Mouse (Mus musculus): Measurements from ENCODE around the gene H2-Q1. TPM values are rescaled to one million over a fixed set of nuclear protein-coding genes. Genes with fewer than 3 reads are reported as not detected.

H2-Q1 gene
- polyA plus RNA-seq, 2 experiments, result 0.01 TPM; not detected in 1

- ATAC-seq (ENCODE audit: low FRiP score, low read depth) (no peak), DNase-seq (ENCODE audit: low spot score) (no peak)
- H3K36me3 ChIP-seq (ENCODE audit: control insufficient read depth, insufficient read depth, low read length), result no peaks in the 10 kb centered on the region
- H3K9ac ChIP-seq (ENCODE audit: low read depth, low read length, severe bottlenecking), result peak overlapping the region; percentile 31; the same call in 1 of the 2 replicates
- 13% methylated on average over 32 of the region's 38 CpGs for WGBS
- H3K9me3 ChIP-seq (ENCODE audit: control insufficient read depth, low read length), result no peaks in the 10 kb centered on the region; the same call in 1 of the 2 replicates
- H3K27me3 ChIP-seq (ENCODE audit: control insufficient read depth, insufficient read depth, low read length), result peaks cover 6% of the 10 kb centered on the region; the same call in 1 of the 2 replicates
- H3K27ac ChIP-seq (replicated peaks; ENCODE audit: low read depth, low read length), result no peak overlapping the region
- no peaks in the 10 kb centered on the region for H3K4me1 ChIP-seq (ENCODE audit: control insufficient read depth, insufficient read depth, low read length)
- no peak for TF ChIP-seq POLR2A (IDR thresholded peaks at IDR 0.05; ENCODE audit: borderline replicate concordance, extremely low read depth, insufficient read depth, insufficient read length)
- peak overlapping the region; percentile 58 for H3K4me2 ChIP-seq (replicated peaks; ENCODE audit: low read depth, low read length, severe bottlenecking)
- peak overlapping the region; percentile 28 for H3K4me3 ChIP-seq (replicated peaks; ENCODE audit: low read length)
Measured at GRCm38 (mm10) chr17:35358763-35359469, 38.7 kb downstream of the H2-Q1 start.

- peak overlapping the region; percentile 31; the same call in 1 of the 2 replicates for H3K9ac ChIP-seq (ENCODE audit: low read depth, low read length, severe bottlenecking)
- DNase-seq (ENCODE audit: low spot score) (no peak), ATAC-seq (ENCODE audit: low FRiP score, low read depth) (no peak)
- H3K27me3 ChIP-seq (ENCODE audit: control insufficient read depth, insufficient read depth, low read length), result peaks cover 6% of the 10 kb centered on the region; the same call in 1 of the 2 replicates
- TF ChIP-seq POLR2A (IDR thresholded peaks at IDR 0.05; ENCODE audit: borderline replicate concordance, extremely low read depth, insufficient read depth, insufficient read length), result no peak
- no peaks in the 10 kb centered on the region for H3K4me1 ChIP-seq (ENCODE audit: control insufficient read depth, insufficient read depth, low read length)
- H3K4me3 ChIP-seq (replicated peaks; ENCODE audit: low read length), result peak overlapping the region; percentile 28
- peak overlapping the region; percentile 58 for H3K4me2 ChIP-seq (replicated peaks; ENCODE audit: low read depth, low read length, severe bottlenecking)
- 16% methylated on average over 21 of the region's 21 CpGs for WGBS
- no peaks in the 10 kb centered on the region; the same call in 1 of the 2 replicates for H3K9me3 ChIP-seq (ENCODE audit: control insufficient read depth, low read length)
- H3K36me3 ChIP-seq (ENCODE audit: control insufficient read depth, insufficient read depth, low read length), result no peaks in the 10 kb centered on the region
- no peak overlapping the region for H3K27ac ChIP-seq (replicated peaks; ENCODE audit: low read depth, low read length)
Measured at GRCm38 (mm10) chr17:35359470-35359862, 39.3 kb downstream of the H2-Q1 start.

Other genes with a start within 250 kb of the H2-Q1 start
Only the 30 nearest of the 33 such genes appear.
- gene Ly6g6f, start 234.8 kb upstream of the H2-Q1 start, polyA plus RNA-seq (2012; rRNA removed), result 0.14 and 0.73 TPM in 2 replicates
- gene Ly6g6f, start 234.8 kb upstream of the H2-Q1 start, polyA plus RNA-seq (2014; fragmentation: Nextera tagmentation; extraction: Ambion mirVana), result 0.28 TPM in 1 of 2 replicates, not detected in the other
- gene Abhd16a, start 231.1 kb upstream of the H2-Q1 start, polyA plus RNA-seq (2012; rRNA removed), result 98.6 and 157 TPM in 2 replicates
- gene Abhd16a, start 231.1 kb upstream of the H2-Q1 start, polyA plus RNA-seq (2014; fragmentation: Nextera tagmentation; extraction: Ambion mirVana), result 78.0 and 88.3 TPM in 2 replicates
- gene Ly6g5c, start 212.1 kb upstream of the H2-Q1 start, polyA plus RNA-seq (2012; rRNA removed), result not detected in 2 replicates
- gene Ly6g5c, start 212.1 kb upstream of the H2-Q1 start, polyA plus RNA-seq (2014; fragmentation: Nextera tagmentation; extraction: Ambion mirVana), result not detected in 2 replicates
- 2.1 and 3.5 TPM in 2 replicates for gene Ly6g5b, start 205.0 kb upstream of the H2-Q1 start, polyA plus RNA-seq (2012; rRNA removed)
- gene Ly6g5b, start 205.0 kb upstream of the H2-Q1 start, polyA plus RNA-seq (2014; fragmentation: Nextera tagmentation; extraction: Ambion mirVana), result 0.59 and 0.68 TPM in 2 replicates
- 13.6 and 15.1 TPM in 2 replicates for gene Gpank1, start 198.9 kb upstream of the H2-Q1 start, polyA plus RNA-seq (2012; rRNA removed)
- 17.5 and 20.0 TPM in 2 replicates for gene Gpank1, start 198.9 kb upstream of the H2-Q1 start, polyA plus RNA-seq (2014; fragmentation: Nextera tagmentation; extraction: Ambion mirVana)
- 181 and 250 TPM in 2 replicates for gene Csnk2b, start 198.4 kb upstream of the H2-Q1 start, polyA plus RNA-seq (2012; rRNA removed)
- gene Csnk2b, start 198.4 kb upstream of the H2-Q1 start, polyA plus RNA-seq (2014; fragmentation: Nextera tagmentation; extraction: Ambion mirVana), result 275 and 308 TPM in 2 replicates
- gene D17H6S53E, start 194.0 kb upstream of the H2-Q1 start, polyA plus RNA-seq (2012; rRNA removed), result 5.7 and 6.6 TPM in 2 replicates
- 6.4 and 8.2 TPM in 2 replicates for gene D17H6S53E, start 194.0 kb upstream of the H2-Q1 start, polyA plus RNA-seq (2014; fragmentation: Nextera tagmentation; extraction: Ambion mirVana)
- gene Apom, start 188.4 kb upstream of the H2-Q1 start, polyA plus RNA-seq (2012; rRNA removed), result 1.1 and 1.7 TPM in 2 replicates
- gene Apom, start 188.4 kb upstream of the H2-Q1 start, polyA plus RNA-seq (2014; fragmentation: Nextera tagmentation; extraction: Ambion mirVana), result 0.26 TPM in 1 of 2 replicates, not detected in the other
- gene Bag6, start 185.2 kb upstream of the H2-Q1 start, polyA plus RNA-seq (2012; rRNA removed), result 265 and 361 TPM in 2 replicates
- 76.2 and 82.8 TPM in 2 replicates for gene Bag6, start 185.2 kb upstream of the H2-Q1 start, polyA plus RNA-seq (2014; fragmentation: Nextera tagmentation; extraction: Ambion mirVana)
- 404 and 512 TPM in 2 replicates for gene Prrc2a, start 155.5 kb upstream of the H2-Q1 start, polyA plus RNA-seq (2012; rRNA removed)
- 192 and 196 TPM in 2 replicates for gene Prrc2a, start 155.5 kb upstream of the H2-Q1 start, polyA plus RNA-seq (2014; fragmentation: Nextera tagmentation; extraction: Ambion mirVana)
- 4.0 and 4.8 TPM in 2 replicates for gene Aif1, start 144.3 kb upstream of the H2-Q1 start, polyA plus RNA-seq (2012; rRNA removed)
- 13.1 and 15.7 TPM in 2 replicates for gene Aif1, start 144.3 kb upstream of the H2-Q1 start, polyA plus RNA-seq (2014; fragmentation: Nextera tagmentation; extraction: Ambion mirVana)
- gene Lst1, start 132.0 kb upstream of the H2-Q1 start, polyA plus RNA-seq (2012; rRNA removed), result 21.8 and 24.4 TPM in 2 replicates
- gene Lst1, start 132.0 kb upstream of the H2-Q1 start, polyA plus RNA-seq (2014; fragmentation: Nextera tagmentation; extraction: Ambion mirVana), result 23.2 and 29.2 TPM in 2 replicates
- 1.7 and 3.0 TPM in 2 replicates for gene Ltb, start 126.0 kb upstream of the H2-Q1 start, polyA plus RNA-seq (2012; rRNA removed)
- gene Ltb, start 126.0 kb upstream of the H2-Q1 start, polyA plus RNA-seq (2014; fragmentation: Nextera tagmentation; extraction: Ambion mirVana), result 1.1 and 1.4 TPM in 2 replicates
- 1.1 and 1.3 TPM in 2 replicates for gene Tnf, start 118.4 kb upstream of the H2-Q1 start, polyA plus RNA-seq (2012; rRNA removed)
- gene Tnf, start 118.4 kb upstream of the H2-Q1 start, polyA plus RNA-seq (2014; fragmentation: Nextera tagmentation; extraction: Ambion mirVana), result 0.28 and 0.73 TPM in 2 replicates
- 0.36 and 0.39 TPM in 2 replicates for gene Lta, start 115.1 kb upstream of the H2-Q1 start, polyA plus RNA-seq (2012; rRNA removed)
- gene Lta, start 115.1 kb upstream of the H2-Q1 start, polyA plus RNA-seq (2014; fragmentation: Nextera tagmentation; extraction: Ambion mirVana), result 0.14 TPM in 1 of 2 replicates, not detected in the other
- 0.26 TPM in 1 of 2 replicates, not detected in the other for gene Gm16181, start 99.6 kb upstream of the H2-Q1 start, polyA plus RNA-seq (2012; rRNA removed)
- gene Gm16181, start 99.6 kb upstream of the H2-Q1 start, polyA plus RNA-seq (2014; fragmentation: Nextera tagmentation; extraction: Ambion mirVana), result not detected in 2 replicates
- gene Atp6v1g2, start 86.7 kb upstream of the H2-Q1 start, polyA plus RNA-seq (2012; rRNA removed), result 11.2 and 12.0 TPM in 2 replicates
- gene Atp6v1g2, start 86.7 kb upstream of the H2-Q1 start, polyA plus RNA-seq (2014; fragmentation: Nextera tagmentation; extraction: Ambion mirVana), result 3.6 and 4.9 TPM in 2 replicates
- gene Nfkbil1, start 84.6 kb upstream of the H2-Q1 start, polyA plus RNA-seq (2012; rRNA removed), result 17.0 and 19.6 TPM in 2 replicates
- gene Nfkbil1, start 84.6 kb upstream of the H2-Q1 start, polyA plus RNA-seq (2014; fragmentation: Nextera tagmentation; extraction: Ambion mirVana), result 4.9 and 5.9 TPM in 2 replicates
- gene Ddx39b, start 78.7 kb upstream of the H2-Q1 start, polyA plus RNA-seq (2012; rRNA removed), result 877 and 1,003 TPM in 2 replicates
- 416 and 445 TPM in 2 replicates for gene Ddx39b, start 78.7 kb upstream of the H2-Q1 start, polyA plus RNA-seq (2014; fragmentation: Nextera tagmentation; extraction: Ambion mirVana)
- gene H2-D1, start 57.7 kb upstream of the H2-Q1 start, polyA plus RNA-seq (2012; rRNA removed), result 26.0 and 27.2 TPM in 2 replicates
- 49.3 and 53.9 TPM in 2 replicates for gene H2-D1, start 57.7 kb upstream of the H2-Q1 start, polyA plus RNA-seq (2014; fragmentation: Nextera tagmentation; extraction: Ambion mirVana)
- 0.16 and 0.41 TPM in 2 replicates for gene H2-Q2, start 21.8 kb downstream of the H2-Q1 start, polyA plus RNA-seq (2012; rRNA removed)
- 0.15 and 0.37 TPM in 2 replicates for gene H2-Q2, start 21.8 kb downstream of the H2-Q1 start, polyA plus RNA-seq (2014; fragmentation: Nextera tagmentation; extraction: Ambion mirVana)
- gene H2-Q4, start 59.2 kb downstream of the H2-Q1 start, polyA plus RNA-seq (2012; rRNA removed), result 15.2 and 15.5 TPM in 2 replicates
- 2.8 and 3.5 TPM in 2 replicates for gene H2-Q4, start 59.2 kb downstream of the H2-Q1 start, polyA plus RNA-seq (2014; fragmentation: Nextera tagmentation; extraction: Ambion mirVana)
- 0.73 and 1.00 TPM in 2 replicates for gene H2-Q6, start 104.4 kb downstream of the H2-Q1 start, polyA plus RNA-seq (2012; rRNA removed)
- gene H2-Q6, start 104.4 kb downstream of the H2-Q1 start, polyA plus RNA-seq (2014; fragmentation: Nextera tagmentation; extraction: Ambion mirVana), result 0.41 and 0.53 TPM in 2 replicates
- gene H2-Q7, start 118.8 kb downstream of the H2-Q1 start, polyA plus RNA-seq (2012; rRNA removed), result 8.9 and 9.9 TPM in 2 replicates
- gene H2-Q7, start 118.8 kb downstream of the H2-Q1 start, polyA plus RNA-seq (2014; fragmentation: Nextera tagmentation; extraction: Ambion mirVana), result 3.1 and 4.2 TPM in 2 replicates
- 0.76 and 0.87 TPM in 2 replicates for gene H2-Q10, start 149.7 kb downstream of the H2-Q1 start, polyA plus RNA-seq (2012; rRNA removed)
- 0.28 and 0.62 TPM in 2 replicates for gene H2-Q10, start 149.7 kb downstream of the H2-Q1 start, polyA plus RNA-seq (2014; fragmentation: Nextera tagmentation; extraction: Ambion mirVana)
- 0.06 and 0.09 TPM in 2 replicates for gene Pou5f1, start 185.6 kb downstream of the H2-Q1 start, polyA plus RNA-seq (2012; rRNA removed)
- gene Pou5f1, start 185.6 kb downstream of the H2-Q1 start, polyA plus RNA-seq (2014; fragmentation: Nextera tagmentation; extraction: Ambion mirVana), result not detected in 2 replicates
- gene Tcf19, start 196.4 kb downstream of the H2-Q1 start, polyA plus RNA-seq (2012; rRNA removed), result 73.8 and 82.6 TPM in 2 replicates
- gene Tcf19, start 196.4 kb downstream of the H2-Q1 start, polyA plus RNA-seq (2014; fragmentation: Nextera tagmentation; extraction: Ambion mirVana), result 75.5 and 84.3 TPM in 2 replicates
- 41.2 and 43.2 TPM in 2 replicates for gene Cchcr1, start 196.7 kb downstream of the H2-Q1 start, polyA plus RNA-seq (2012; rRNA removed)
- 11.6 and 13.9 TPM in 2 replicates for gene Cchcr1, start 196.7 kb downstream of the H2-Q1 start, polyA plus RNA-seq (2014; fragmentation: Nextera tagmentation; extraction: Ambion mirVana)
- 1.0 and 2.2 TPM in 2 replicates for gene Psors1c2, start 212.8 kb downstream of the H2-Q1 start, polyA plus RNA-seq (2012; rRNA removed)
- 0.39 and 1.5 TPM in 2 replicates for gene Psors1c2, start 212.8 kb downstream of the H2-Q1 start, polyA plus RNA-seq (2014; fragmentation: Nextera tagmentation; extraction: Ambion mirVana)
- 0.09 and 0.31 TPM in 2 replicates for gene Cdsn, start 231.7 kb downstream of the H2-Q1 start, polyA plus RNA-seq (2012; rRNA removed)
- gene Cdsn, start 231.7 kb downstream of the H2-Q1 start, polyA plus RNA-seq (2014; fragmentation: Nextera tagmentation; extraction: Ambion mirVana), result 0.07 and 0.17 TPM in 2 replicates

Measured in limb, embryonic 14.5 days (tissue).